Mouse (Mus musculus): Measurements from ENCODE around the gene Slc11a1.
"Not testable (repeated sequence)": the region's sequence is repeated elsewhere in the genome, so short reads cannot be mapped to it uniquely, and the experiment has no call there.

The Slc11a1 gene

GRCm38 (mm10) chr1:74388398-74388920, 13.5 kb downstream of the Slc11a1 start:
- no peak for DNase-seq

GRCm38 (mm10) chr1:74389831-74390286, 14.9 kb downstream of the Slc11a1 start:
- no peak for DNase-seq

- DNase-seq, result peak; percentile 62
Measured at GRCm38 (mm10) chr1:74390287-74390906, 15.4 kb downstream of the Slc11a1 start.

GRCm38 (mm10) chr1:74390924-74391748, 16.1 kb downstream of the Slc11a1 start, which contains the start of gene Ctdsp1:
Ctdsp1 (plus strand) TSS chr1:74391509.
- DNase-seq, result peak; percentile 98

GRCm38 (mm10) chr1:74391844-74392441, 16.9 kb downstream of the Slc11a1 start:
- peak; percentile 73 for DNase-seq

- DNase-seq, result peak; percentile 39
Measured at GRCm38 (mm10) chr1:74392446-74392994, 17.5 kb downstream of the Slc11a1 start.

- no peak for DNase-seq
Measured at GRCm38 (mm10) chr1:74393010-74393409, 18.0 kb downstream of the Slc11a1 start.

GRCm38 (mm10) chr1:74393697-74394096, 18.7 kb downstream of the Slc11a1 start:
- DNase-seq, result no peak

- no peak for DNase-seq
Measured at GRCm38 (mm10) chr1:74394311-74394710, 19.3 kb downstream of the Slc11a1 start.

GRCm38 (mm10) chr1:74394858-74395257, 19.9 kb downstream of the Slc11a1 start:
- DNase-seq, result no peak

GRCm38 (mm10) chr1:74395290-74395689, 20.3 kb downstream of the Slc11a1 start:
- DNase-seq, result no peak

- DNase-seq, result not testable (repeated sequence)
Measured at GRCm38 (mm10) chr1:74396456-74397222, 21.6 kb downstream of the Slc11a1 start.

GRCm38 (mm10) chr1:74397268-74397918, 22.4 kb downstream of the Slc11a1 start:
- DNase-seq, result peak; percentile 98

GRCm38 (mm10) chr1:74397919-74398451, 23.0 kb downstream of the Slc11a1 start:
- peak; percentile 84 for DNase-seq

GRCm38 (mm10) chr1:74400531-74400930, 25.5 kb downstream of the Slc11a1 start:
- DNase-seq, result no peak

- no peak for DNase-seq
Measured at GRCm38 (mm10) chr1:74401015-74401702, 26.2 kb downstream of the Slc11a1 start.

GRCm38 (mm10) chr1:74404206-74404605, 29.2 kb downstream of the Slc11a1 start:
- DNase-seq, result no peak

- DNase-seq, result no peak
Measured at GRCm38 (mm10) chr1:74408589-74409504, 33.9 kb downstream of the Slc11a1 start, which contains the start of gene Vil1. Vil1 (plus strand) TSS chr1:74409376.

GRCm38 (mm10) chr1:74411753-74412325, 36.8 kb downstream of the Slc11a1 start:
- DNase-seq, result no peak
